Mouse (Mus musculus) megakaryocyte, embryonic 14.5 days (primary cell): ENCODE measurements around the gene Rere.

ENCODE experiments used
- FLI1 ChIP-seq: IDR thresholded peaks from 2 replicates; pipeline ENCODE4 v1.6.1; 2012; ENCODE audit warnings: low read length, inconsistent platforms, mixed read lengths
- GATA1 ChIP-seq: IDR thresholded peaks from 3 replicates; pipeline ENCODE4 v1.6.1; 2012; ENCODE audit warnings: mixed read lengths, low read length, inconsistent platforms, borderline replicate concordance

DNA sequence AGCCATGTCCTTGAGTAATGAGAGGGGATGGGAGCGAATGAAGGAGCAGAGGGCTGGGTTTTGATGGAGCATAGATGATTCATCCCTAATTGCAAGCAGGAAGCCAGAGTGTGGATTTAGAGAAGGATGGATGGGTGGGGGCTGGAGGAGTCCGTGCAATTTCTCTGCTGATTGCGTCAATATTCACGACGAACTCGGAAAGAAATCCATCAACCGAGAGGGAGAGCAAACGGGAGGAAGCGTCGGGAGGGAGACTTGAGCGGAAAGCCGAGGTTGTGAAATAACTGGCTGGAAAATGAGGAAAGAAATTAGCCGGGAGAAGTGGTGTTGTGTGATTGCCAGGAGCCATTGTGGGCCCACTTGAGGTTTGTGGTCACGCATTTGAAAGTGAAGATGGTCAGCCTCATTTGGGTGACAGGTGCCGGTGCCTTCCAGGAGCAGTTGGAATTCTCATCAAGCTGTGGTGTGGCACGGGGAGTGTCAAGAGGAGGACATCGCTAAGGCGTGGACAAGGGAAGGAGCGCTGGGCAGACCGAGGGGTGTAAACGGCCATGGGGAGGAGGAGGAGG lies 14.7 kb upstream of the Rere start:
- TF ChIP-seq GATA1, result no peak
- TF ChIP-seq FLI1, result no peak
